Mouse (Mus musculus) adrenal gland, postnatal 14 days (tissue): Measurements from ENCODE around the gene Atf1. TPM values are rescaled to one million over a fixed set of nuclear protein-coding genes. Genes with fewer than 3 reads are reported as not detected.

Experiments
- DNase-seq: peaks from one replicate; pipeline ENCODE4 v3.0.0; 2021; ENCODE audit warnings: mixed read lengths
- total RNA-seq: library from RNA; stranded (reverse); gene quantifications from 2 replicates; pipeline ENCODE4 v1.2.3, GENCODE M21; 2021

The Atf1 gene
- total RNA-seq, 1 experiment from 2014 or later = 54.4 TPM

DNA sequence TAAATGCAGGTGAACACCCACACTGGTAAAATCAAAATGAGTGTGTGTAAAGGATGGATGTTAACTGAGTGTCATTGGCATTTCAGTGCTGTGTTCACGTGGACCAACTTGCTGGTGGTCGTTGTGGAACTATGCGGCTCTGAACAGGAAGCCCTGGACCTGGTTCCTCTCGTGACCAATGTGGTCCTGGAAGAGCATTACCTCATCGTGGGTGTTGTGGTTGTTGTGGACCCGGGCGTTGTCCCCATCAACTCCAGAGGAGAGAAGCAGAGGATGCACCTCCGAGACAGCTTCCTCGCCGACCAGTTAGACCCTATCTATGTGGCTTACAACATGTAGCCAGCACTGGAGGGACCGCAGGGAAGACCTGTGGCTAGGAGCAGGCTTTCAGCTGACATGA, 12.5 kb upstream of the Atf1 start:
- DNase-seq = no peak

DNA sequence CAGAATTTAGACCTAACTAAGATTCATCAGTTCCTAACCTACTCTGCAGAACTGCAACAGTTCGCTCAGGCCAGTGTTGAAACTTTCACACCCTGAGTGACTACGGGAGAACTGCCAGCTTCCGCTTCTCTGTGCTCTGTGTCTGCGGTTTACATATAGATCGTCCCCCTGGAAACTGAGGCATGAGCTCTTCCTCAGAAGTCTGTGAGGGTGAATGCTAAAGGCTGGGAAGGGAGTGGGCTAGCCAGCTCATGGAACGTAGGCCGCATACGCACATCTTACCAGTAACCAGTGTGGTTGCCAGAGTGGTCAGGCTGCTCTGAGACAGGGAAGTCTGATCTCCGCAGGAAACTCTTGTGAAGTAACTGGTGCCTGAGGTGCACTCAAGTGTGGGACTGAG, 11.4 kb upstream of the Atf1 start:
- no peak for DNase-seq

DNA sequence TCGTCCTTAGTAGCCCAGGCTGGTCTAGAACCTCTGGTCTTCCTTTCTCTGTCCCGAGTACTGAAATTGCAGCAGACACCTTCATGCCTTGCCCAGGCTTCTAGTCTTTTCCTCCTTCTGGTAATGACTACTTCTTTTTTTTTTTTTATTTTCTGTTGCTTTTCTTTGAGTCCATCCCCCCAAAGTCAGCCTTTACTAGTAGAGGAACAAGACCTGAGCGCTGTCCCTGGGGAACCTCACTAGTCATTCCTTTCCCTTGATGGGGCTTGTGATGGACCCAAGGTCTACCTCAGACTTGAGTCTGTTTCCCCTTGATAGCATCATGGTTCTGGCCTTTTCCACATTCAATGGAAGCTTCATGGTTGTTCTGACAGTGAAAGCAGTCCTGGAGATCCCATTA, 9.6 kb upstream of the Atf1 start:
- no peak for DNase-seq

DNA sequence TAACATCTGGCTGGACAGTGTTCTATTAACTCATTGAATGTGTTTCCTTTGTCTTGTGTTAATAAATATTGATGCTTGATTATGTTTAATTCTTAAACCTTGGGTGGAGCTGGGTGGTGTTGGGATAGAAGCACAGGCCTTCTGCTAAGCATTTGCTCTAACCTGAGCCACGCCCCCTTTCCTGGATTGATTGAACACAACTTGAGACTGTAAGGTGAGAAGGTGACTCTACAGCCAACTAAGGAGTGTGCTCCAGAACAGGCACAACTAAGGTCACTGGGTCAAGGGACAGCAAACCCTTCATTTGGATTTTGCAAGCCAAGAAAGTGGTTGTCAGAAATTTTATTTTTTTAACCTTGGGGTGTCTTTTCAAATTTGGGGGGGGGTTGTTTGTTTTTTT, 8.2 kb upstream of the Atf1 start:
- DNase-seq = no peak

DNA sequence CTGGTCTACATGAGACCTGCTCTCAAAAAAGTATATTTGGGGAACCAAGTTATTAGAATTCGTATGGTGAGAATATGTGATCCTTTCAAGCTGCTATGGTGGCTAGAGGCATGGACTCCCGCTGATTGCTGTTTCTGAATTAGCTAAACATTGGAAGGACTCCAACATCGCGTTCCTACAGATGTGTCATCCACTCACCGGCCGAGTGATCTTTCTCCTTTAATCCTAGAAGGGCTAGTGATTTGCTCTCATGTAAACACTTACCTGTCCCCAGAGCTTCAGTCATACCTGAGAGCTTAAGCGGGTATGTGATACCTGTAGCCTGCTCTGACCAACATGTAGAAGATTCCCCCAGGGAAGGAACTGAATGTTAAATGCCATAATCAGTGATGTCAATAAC, 6.7 kb upstream of the Atf1 start:
- DNase-seq = no peak

DNA sequence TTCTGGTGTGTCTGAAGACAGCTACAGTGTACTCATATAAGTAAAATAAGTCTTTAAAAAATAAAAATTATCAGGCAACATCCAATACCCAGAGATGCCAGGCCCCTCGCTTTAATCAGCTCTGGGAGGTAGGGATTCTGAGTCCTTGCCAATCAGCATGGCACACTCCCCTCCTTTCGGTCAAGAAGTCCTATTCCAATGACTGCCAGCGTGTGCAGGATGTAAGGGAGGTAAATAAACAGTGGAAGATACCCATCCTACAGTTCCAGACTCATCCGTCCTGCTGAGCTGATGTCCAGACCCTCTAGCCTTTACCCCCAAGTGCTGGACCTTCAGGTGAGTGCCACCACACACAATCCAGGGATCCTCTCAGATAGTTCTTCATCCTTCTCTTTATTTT, 2.2 kb upstream of the Atf1 start:
- DNase-seq = no peak

DNA sequence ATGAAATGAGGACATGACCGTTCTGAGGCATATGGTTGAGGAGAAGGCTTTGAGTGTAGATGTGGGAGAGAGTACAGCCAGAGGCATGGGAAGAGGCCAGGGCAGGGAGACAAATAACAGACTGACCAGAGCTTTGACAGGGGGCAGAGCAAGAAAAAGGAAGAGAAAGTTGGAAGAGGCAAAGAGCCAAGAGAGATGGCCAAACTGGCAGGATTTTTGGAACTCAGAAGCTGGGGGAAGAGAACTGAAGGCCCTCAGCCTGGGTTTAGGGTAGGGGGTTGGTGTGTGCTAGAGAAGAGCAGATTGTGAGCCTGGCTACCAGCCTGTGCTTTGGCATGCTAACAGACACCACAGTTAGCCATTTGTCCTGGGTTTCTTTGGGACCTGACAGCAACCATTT, 1.7 kb upstream of the Atf1 start:
- DNase-seq = no peak

DNA sequence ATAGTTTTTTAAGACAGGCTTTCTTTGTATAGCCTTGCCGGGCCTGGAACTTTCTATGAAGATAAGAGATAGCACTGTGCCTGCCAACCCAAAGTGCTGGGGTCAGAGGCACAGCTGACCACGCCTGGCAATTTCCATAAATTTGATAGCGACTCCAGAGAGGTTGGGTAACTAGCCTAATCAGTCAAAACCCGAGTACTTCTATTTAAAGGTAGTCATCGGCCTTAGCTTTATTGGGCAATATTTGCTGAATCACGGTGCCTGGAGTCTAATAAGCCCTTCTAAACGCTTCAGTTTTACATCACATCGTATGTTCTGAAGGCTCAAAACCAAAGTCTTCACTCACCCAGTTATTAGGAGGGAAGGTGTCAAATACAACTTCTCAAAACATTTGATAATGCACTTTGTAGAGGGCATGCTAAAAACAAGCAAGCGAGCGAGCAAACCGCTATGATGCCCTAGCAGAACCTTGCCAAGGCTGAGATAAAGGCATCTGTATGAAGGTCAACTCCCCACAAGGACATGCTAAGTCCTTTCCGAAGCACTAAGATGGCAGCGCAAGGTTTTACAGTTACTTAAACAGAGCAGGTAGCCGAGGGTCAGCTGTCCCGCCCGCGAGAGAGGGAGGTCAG, 472 bp upstream of the Atf1 start:
- DNase-seq = peak; percentile 63

DNA sequence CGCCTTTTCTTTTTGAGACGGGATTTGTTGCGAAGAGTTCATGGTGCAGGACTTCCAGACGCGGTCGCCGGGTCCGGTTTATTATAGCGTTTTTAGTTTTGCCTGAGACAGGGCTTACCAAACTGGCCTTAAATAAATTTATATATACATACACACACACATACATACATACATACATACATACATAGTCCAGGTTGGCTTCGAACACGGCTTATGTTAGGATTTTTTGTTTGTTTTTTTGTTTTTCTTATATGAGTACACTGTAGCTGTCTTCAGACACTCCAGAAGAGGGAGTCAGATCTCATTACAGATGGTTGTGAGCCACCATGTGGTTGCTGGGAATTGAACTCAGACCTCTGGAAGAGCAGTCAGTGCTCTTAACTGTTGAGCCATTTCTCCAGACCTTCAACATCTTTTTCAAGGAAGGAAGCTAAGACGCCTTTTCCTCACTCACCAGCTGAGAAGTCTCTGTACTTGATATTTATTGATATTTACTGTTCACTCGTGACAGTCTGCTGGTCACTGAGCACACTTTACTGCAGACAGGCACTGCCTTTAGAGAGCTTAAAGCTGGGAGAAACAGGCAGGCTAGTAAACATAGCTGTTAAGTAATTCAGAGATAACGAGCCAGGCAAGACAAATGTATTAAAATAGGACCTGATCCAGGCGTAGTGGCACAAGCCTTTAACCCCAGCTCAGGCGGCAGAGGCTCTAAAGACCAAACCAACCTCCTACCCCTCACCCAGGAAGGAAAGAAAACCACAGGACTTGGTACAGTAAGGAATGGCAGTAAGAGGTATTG, 1.1 kb downstream of the Atf1 start:
- no peak for DNase-seq

DNA sequence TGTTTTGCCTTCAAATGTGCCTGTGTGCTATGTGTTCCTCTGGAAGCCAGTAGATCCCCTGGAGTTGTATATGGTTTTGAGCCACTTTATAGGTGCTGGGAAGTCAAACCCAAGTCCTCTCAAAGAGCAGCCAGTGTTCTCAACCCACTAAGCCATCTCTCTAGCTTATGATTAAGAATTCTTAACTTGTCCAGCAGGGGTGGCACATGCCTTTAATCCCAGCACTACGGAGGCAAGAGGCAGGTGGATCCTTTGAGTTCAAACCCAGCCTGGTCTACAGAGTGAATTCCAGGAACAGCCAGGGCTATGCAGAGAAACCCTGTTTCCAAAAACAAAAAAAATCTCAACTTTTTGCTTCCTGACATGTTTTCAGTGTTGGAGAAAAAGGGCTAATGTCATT, 3.0 kb downstream of the Atf1 start:
- DNase-seq = no peak

DNA sequence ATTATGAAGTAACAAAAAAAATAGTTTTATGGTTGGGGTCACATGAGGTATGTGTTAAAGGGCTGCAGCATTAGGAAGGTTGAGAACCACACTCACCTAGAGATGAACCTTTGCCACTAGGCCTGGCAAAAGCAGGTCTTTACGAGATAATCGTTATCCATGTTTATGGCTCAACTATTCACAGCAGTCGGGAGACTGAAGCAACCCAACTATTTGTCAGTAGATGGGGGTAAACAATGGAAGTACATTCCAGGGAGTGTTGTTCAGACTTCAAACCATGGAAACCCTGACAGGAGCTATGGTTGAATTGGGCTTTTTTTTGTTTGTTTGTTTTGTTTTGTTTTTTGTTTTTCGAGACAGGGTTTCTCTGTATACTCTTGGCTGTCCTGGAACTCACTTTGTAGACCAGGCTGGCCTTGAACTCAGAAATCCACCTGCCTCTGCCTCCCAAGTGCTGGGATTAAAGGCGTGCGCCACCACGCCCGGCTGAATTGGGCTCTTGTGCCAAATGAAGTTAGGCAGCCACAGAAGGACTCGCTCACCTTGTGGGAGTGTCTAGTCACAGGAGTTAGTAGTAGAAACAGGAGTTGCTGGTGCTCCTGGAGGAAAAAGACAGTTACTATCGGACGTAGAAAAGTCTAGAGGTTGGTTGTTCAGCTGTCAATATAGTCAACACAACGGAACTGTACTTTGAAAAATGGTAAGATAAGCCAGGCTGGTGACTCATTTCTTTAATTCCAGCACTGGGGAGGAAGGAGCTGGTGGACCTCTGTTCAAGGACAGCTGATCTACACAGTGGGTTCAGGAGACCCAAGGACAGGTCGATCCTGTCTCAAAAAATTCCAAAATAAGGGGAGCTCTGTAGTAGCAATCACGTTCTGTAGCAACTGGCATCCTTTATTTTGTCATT, 4.3 kb downstream of the Atf1 start:
- DNase-seq = no peak

DNA sequence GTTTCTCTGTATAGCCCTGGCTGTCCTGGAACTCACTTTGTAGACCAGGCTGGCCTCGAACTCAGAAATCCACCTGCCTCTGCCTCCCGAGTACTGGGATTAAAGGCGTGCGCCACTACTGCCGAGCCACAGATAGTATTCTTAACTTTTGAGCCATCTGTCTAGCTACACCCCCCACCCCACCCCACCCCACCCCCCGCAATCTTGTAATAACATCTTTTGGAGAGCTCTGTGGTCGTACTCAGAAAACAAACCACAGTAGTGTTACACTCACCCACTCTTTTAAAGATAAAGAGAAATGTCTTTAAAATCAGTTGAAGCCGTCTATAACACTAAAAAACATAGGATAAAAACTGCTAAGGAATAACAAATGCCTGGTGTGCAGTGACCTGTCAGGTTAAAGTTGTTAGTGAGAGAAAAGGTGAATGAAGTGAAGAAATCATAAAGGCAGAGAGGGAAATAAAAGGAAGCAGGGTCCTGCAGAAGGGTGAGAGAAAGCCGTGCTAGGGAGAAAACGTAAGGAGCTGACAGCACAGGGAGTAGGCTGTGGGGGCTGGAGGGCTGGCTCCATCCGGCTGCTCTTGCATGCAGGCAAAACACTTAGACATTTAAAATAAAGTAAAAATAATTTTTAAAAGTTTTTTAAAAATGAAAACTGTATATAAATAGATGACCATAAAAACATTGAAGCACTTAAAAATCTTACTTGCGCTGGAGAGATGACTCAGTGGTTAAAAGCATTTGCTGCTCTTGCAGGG, 7.8 kb downstream of the Atf1 start:
- DNase-seq = no peak

DNA sequence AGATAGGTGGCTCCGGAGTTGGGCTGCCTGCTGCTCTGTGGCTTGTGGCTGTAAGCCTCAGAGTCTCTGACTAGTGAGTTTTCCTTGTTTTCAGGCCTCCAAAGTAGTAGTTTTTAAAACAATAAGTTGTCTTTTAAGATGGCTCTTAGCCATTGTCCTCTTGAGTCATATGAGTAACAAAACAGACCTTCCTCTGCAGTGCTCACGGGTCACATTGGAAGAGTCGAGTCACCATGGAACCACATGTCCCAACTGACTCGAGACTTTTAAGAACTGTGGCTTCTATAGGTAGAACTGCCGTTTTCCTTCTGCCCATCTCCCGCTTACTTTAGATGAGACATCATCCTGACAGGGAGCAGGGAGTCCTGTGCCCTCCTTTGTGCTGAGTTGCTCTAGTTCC, 9.3 kb downstream of the Atf1 start:
- no peak for DNase-seq

DNA sequence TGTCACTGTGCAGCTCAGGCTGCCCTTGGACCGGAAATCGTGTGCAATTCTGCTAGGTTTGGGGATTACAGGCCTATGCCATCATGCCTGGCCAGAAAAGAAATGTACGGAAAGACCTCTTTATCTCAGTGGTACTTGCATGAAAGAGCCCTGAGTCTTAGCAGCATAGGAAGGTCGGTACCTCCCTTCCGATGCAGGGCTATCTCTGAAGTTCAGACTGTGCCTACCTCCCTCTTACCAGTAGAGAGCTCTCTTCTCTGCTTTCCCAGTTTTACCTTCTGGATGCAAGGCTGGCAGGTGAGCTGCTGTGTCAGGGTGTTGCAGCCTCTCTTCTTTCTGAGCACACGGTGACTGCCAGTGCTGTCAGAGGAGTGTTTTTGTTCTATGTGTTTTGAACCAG, 14.2 kb downstream of the Atf1 start:
- no peak for DNase-seq

DNA sequence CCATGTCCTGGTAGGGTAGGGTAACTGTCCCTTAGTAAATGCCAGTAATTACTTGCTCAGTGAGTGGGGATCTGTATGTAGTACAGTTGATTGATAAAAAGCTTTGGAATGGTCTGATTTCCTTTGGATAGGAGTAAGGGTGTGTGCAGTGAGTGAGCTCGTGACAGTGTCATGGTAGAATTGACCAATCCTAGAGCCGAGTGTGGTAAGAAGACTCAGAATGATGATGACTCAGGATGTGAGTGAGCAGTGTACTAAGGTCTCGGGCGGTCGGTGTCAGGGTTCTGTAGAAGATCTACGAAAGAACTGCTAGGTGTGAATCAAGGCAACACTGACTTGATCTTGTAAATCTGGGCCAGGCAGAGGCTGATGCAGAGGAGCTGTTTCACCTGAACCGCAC, 18.3 kb downstream of the Atf1 start:
- DNase-seq = peak; percentile 31

DNA sequence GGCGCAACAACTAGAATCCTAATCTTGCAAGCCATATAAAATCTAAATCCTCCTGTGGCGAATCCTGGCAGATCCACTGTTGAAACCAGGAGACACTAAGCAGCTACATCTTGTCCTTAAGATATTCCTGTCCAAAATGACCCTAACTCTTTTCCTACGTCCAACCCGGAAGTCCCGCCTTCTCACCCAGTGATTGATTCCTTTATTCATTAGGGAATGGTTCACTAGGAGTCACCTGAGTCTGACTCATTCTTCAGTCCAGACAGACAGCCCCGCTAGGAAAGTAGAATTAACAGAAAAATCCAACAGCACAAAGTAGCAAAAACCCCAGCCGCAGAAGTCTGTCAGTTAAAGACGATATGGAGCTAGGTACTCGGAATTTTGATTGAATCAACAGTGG, 19.7 kb downstream of the Atf1 start:
- DNase-seq = no peak

DNA sequence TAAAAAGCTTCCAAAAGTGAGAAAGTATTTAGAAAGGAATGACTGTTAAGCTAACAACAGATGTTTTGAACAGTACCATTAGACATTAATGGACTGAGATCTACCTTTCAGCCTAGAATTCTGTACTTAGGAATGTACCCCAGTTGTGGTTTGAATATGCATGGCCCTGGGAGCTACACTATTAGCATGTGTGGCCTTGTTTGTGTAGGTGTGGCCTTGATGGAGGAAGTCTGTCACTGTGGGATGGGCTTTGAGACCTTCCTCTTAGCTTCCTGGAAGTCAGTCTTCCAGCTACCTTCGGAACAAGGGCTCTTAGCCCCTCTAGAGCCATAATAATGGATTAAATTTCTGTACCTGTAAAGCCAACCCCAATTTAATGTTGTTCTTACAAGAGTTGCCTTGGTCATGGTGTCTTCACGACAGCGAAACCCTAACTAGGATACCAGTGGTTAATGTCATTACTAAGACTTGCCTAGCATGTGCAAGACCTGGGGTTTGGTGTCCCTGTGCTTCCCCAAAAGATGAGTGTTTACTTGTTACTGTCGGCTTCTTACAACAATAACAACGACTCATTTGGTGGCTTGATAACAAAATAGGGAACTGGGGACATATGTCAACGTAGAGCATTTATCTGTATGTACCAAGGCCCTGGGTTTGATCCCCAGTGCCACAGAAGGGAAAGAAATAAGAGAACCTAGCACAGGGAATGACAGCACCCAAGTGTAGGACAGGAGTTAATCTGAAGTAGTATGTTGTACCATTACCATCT, 21.2 kb downstream of the Atf1 start:
- DNase-seq = no peak

DNA sequence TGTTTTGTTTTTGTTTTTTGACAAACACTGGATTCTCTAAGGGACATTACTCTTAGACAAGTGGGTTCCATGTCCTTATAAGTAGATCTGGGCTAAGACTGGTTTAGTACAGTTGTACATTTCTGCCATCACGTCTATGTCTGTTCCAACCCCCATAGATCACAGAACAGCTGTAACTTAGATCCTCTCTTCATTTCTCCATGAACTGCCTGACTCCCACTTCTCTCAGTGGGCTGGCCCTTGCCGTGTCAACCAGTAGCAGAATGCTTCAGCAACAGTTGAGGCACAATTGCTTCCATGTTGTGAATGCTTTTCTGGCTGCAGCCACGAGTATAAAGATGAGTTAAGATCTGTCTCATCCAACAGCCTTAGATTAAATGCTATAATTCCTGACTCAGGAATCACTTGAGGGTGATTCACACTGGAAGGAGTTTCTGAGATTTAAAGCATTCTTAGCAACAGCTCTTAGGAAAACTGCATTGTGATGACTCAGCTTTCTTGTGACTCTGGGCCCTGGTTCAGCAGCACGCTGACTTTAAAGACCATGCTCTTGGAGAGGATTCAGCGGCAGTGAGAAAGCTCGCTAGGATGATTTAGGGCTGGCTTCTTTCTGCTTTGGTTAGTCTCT, 23.6 kb downstream of the Atf1 start:
- no peak for DNase-seq

DNA sequence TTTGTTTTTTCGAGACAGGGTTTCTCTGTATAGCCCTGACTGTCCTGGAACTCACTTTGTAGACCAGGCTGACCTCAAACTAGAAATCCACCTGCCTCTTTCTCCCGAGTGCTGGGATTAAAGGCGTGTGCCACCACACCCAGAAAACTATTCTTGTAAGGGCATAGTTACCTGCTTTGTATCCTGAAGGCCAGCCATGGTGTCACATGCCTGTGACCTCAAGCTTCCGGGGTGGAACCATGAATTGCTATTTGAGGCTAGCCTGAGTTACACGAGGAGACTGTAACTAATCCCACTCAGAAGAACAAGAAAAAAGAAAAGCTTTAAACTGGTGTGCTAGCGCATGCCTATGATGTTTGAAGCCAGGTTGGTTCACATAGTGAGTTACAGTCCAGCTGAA, 28.8 kb downstream of the Atf1 start:
- DNase-seq = no peak

DNA sequence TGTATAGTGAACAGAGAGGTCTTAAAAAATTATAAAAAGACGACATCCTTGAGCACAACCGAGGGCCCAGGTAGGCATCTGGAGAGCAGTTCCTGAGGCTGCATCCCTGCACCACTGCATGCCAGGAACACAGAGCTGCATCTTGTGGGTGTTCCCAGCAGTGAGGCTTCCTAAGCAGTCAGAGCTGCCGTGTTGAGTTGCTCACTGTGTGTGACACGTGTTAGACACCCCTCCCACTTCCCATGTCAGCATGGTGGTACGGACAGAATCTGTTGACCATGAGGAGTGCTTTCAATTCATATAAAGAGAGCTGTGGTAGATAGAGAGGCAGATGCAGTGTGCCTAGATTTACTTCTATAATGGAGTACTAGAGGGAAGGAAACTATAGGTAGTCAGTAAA, 29.7 kb downstream of the Atf1 start:
- DNase-seq = no peak
